Mouse (Mus musculus) liver, adult 2 months (tissue): ENCODE results near the gene Stpg4. TPM values are rescaled to one million over a fixed set of nuclear protein-coding genes. Genes with fewer than 3 reads are reported as not detected.
A peak's percentile ranks its signal among the peaks of the same experiment; 100 is the strongest.

Source experiments
- DNase-seq: peaks from one replicate; pipeline ENCODE4 v3.0.0-alpha.2; 2011; ENCODE audit warnings: low read depth, low spot score; ENCODE audit errors: extremely low read depth
- H3K27ac ChIP-seq: fragments of 200-500 bp; replicated peaks from 2 replicates; pipeline ENCODE4 v1.5.1; 2012; ENCODE audit warnings: low read depth, mild to moderate bottlenecking, control low read depth, inconsistent platforms, low read length; ENCODE audit not compliant: insufficient read depth
- H3K27me3 ChIP-seq: fragments of 200-500 bp; 2 replicates; pipeline ENCODE4 v1.6.1; 2012; ENCODE audit warnings: mild to moderate bottlenecking, moderate library complexity, low read length, inconsistent platforms; ENCODE audit not compliant: control insufficient read depth, insufficient read depth
- H3K36me3 ChIP-seq: fragments of 200-500 bp; 2 replicates; pipeline ENCODE4 v1.6.1; 2012; ENCODE audit warnings: low read length, inconsistent platforms; ENCODE audit not compliant: control insufficient read depth, insufficient read depth
- H3K4me1 ChIP-seq: fragments of 200-500 bp; 2 replicates; pipeline ENCODE4 v1.6.1; 2011; ENCODE audit warnings: low read length; ENCODE audit not compliant: control insufficient read depth, insufficient read depth
- H3K4me3 ChIP-seq: fragments of 200-500 bp; 2 replicates; pipeline ENCODE4 v1.5.1; 2011; ENCODE audit warnings: low read depth, mild to moderate bottlenecking, control low read depth, low read length, moderate library complexity; ENCODE audit not compliant: insufficient read depth
- H3K79me2 ChIP-seq: fragments of 200-500 bp; 2 replicates; pipeline ENCODE4 v1.6.1; 2012; ENCODE audit warnings: inconsistent platforms, mild to moderate bottlenecking, low read length, moderate library complexity; ENCODE audit not compliant: control insufficient read depth, insufficient read depth
- H3K9ac ChIP-seq: fragments of 200-500 bp; 2 replicates; pipeline ENCODE4 v1.6.1; 2012; ENCODE audit warnings: low read depth, mild to moderate bottlenecking, control low read depth, inconsistent platforms, low read length
- CTCF ChIP-seq: fragments of 200-500 bp; IDR thresholded peaks from 2 replicates; pipeline ENCODE4 v1.5.1; 2011; ENCODE audit warnings: low read depth, low read length, control low read depth
- POLR2A ChIP-seq: fragments of 200-500 bp; IDR thresholded peaks from 2 replicates; pipeline ENCODE4 v1.6.1; 2011; ENCODE audit warnings: low read length, control low read depth; ENCODE audit not compliant: insufficient read depth; ENCODE audit errors: extremely low read depth
- WGBS: fragments of 180-500 bp; shearing (Covaris S2); methylation state at CpG from one replicate; pipeline ENCODE4 v1.1.7; 2018; 5-methylcytosine and 5-hydroxymethylcytosine counted together
- polyA plus RNA-seq: library from polyadenylated mRNA; depleted of rRNA; stranded (reverse); fragments of >200 nt; gene quantifications from 2 replicates; pipeline ENCODE4 v1.2.3, GENCODE M21; 2012
- total RNA-seq: library from RNA; depleted of rRNA; stranded (reverse); fragments of >200 nt; gene quantifications from 2 replicates; pipeline ENCODE4 v1.2.3, GENCODE M21; 2014

Gene Stpg4
- total and polyA plus RNA-seq, 2 experiments: not detected

DNA sequence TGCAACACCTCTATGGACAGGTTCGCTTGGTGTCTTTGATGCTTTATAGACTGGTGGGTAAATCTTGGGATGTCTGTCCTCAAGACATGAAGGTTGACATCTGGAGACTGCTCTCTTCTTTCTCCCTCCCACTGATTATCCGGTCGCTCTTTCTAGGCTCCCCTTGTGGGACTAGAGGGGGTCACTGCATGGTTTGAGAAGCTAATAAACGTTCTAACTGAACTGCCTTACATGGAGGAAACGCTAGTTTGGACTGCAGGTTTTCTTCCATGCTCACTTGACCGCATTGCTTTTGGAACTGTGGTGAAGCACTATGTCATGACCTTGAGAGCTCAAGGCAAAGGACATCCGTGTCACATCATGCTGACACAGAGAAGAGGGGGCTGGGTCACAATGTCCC is 25.8 kb upstream of the Stpg4 start:
- H3K9ac ChIP-seq: no peak overlapping the region
- no peak for DNase-seq
- no peaks in the 10 kb centered on the region for H3K79me2 ChIP-seq
- H3K4me3 ChIP-seq: no peak overlapping the region
- WGBS: 77% methylated on average over 7 of the region's 7 CpGs
- no peaks in the 10 kb centered on the region for H3K36me3 ChIP-seq
- no peak for TF ChIP-seq CTCF
- TF ChIP-seq POLR2A: no peak
- H3K4me1 ChIP-seq: peaks cover 6% of the 10 kb centered on the region; the same call in 1 of the 2 replicates
- H3K27ac ChIP-seq: no peak overlapping the region
- no peaks in the 10 kb centered on the region for H3K27me3 ChIP-seq

DNA sequence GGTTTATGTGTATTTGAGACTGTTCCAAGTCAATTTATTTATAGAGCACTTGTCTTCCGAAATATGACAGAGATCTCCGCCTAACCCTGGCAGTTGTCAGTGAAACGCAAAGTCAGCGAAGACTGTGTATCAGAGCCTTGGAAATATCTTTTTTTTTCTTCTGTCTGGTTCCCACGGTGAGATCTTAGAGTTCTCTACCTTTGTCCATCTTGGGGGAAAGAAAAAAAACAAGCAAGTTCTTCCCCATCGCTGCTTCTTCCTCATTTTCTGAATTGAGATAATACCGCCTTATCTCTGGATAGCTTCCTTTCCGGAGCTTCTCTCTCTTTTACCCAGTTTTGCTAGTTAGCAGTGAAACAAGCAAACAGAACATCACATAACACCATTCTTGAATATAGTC is 21.3 kb upstream of the Stpg4 start:
- H3K4me1 ChIP-seq: no peaks in the 10 kb centered on the region; the same call in 1 of the 2 replicates
- H3K36me3 ChIP-seq: no peaks in the 10 kb centered on the region
- H3K27ac ChIP-seq: no peak overlapping the region
- 74% methylated on average over 8 of the region's 8 CpGs for WGBS
- no peak overlapping the region for H3K4me3 ChIP-seq
- H3K9ac ChIP-seq: no peak overlapping the region
- DNase-seq: no peak
- H3K79me2 ChIP-seq: peaks cover 12% of the 10 kb centered on the region; the same call in 1 of the 2 replicates
- TF ChIP-seq POLR2A: no peak
- TF ChIP-seq CTCF: no peak
- no peaks in the 10 kb centered on the region for H3K27me3 ChIP-seq

- Histone ChIP-seq H3K27ac (no peak overlapping the region), H3K9ac (no peak overlapping the region), H3K4me1 (peaks cover 2% of the 10 kb centered on the region), H3K27me3 (no peaks in the 10 kb centered on the region), H3K79me2 (peaks cover 15% of the 10 kb centered on the region; the same call in 1 of the 2 replicates), H3K36me3 (no peaks in the 10 kb centered on the region), H3K4me3 (no peak overlapping the region)
- TF ChIP-seq POLR2A (no peak), CTCF (no peak)
- DNase-seq: no peak
- WGBS: 85% methylated on average over 9 of the region's 9 CpGs
Measured at GRCm38 (mm10) chr17:87448339-87448738, 20.8 kb upstream of the Stpg4 start.

GRCm38 (mm10) chr17:87447612-87448200 is 20.2 kb upstream of the Stpg4 start:
- 71% methylated on average over 12 of the region's 12 CpGs for WGBS
- TF ChIP-seq POLR2A: no peak
- TF ChIP-seq CTCF: no peak
- Histone ChIP-seq H3K79me2 (peaks cover 16% of the 10 kb centered on the region; the same call in 1 of the 2 replicates), H3K36me3 (no peaks in the 10 kb centered on the region), H3K4me3 (peak overlapping the region; percentile 59), H3K9ac (peak overlapping the region; percentile 79), H3K27me3 (no peaks in the 10 kb centered on the region), H3K27ac (peak overlapping the region; percentile 11), H3K4me1 (peaks cover 5% of the 10 kb centered on the region)
- DNase-seq: no peak

- H3K79me2 ChIP-seq: peaks cover 16% of the 10 kb centered on the region; the same call in 1 of the 2 replicates
- peak within 1 kb of the TSS; percentile 85 for H3K4me3 ChIP-seq
- H3K36me3 ChIP-seq: no peaks in the 10 kb centered on the region
- H3K9ac ChIP-seq: peak within 1 kb of the TSS; percentile 87
- H3K27me3 ChIP-seq: no peaks in the 10 kb centered on the region
- peak within 1 kb of the TSS; percentile 81 for H3K27ac ChIP-seq
- DNase-seq: peak; percentile 93
- TF ChIP-seq CTCF (0 out of 2 replicates have a peak, but pooled peaks have one; percentile 33), POLR2A (peak; percentile 100)
- peaks cover 5% of the 10 kb centered on the region for H3K4me1 ChIP-seq
- under 1% methylated on average over 68 of the region's 69 CpGs for WGBS
Measured at GRCm38 (mm10) chr17:87446767-87447611, 19.4 kb upstream of the Stpg4 start, which contains the start of gene Calm2. TSS of gene Calm2 (minus strand) at chr17:87446935.
